Mouse (Mus musculus) left cerebral cortex, postnatal 10 days (tissue): ENCODE measurements around the gene Igflr1. TPM values are rescaled to one million over a fixed set of nuclear protein-coding genes. Genes with fewer than 3 reads are reported as not detected.
A peak's percentile ranks its signal among the peaks of the same experiment; 100 is the strongest.

Experiments used
- DNase-seq, 2 experiments: peaks; one replicate each; pipeline ENCODE4 v3.0.0; 2021 to 2022; ENCODE audit warnings: low spot score in 2 of 2, mixed read lengths in 1 of 2; ENCODE audit errors: extremely low spot score in 1 of 2
- intact Hi-C: fragments of 180-260 bp; cut with DNase I; formaldehyde crosslinking; loops from one replicate; pipeline ENCODE4 v1.15.1; 2025
- total RNA-seq, 2 experiments: library from RNA; stranded (reverse); gene quantifications; 2 replicates each; pipeline ENCODE4 v1.2.3; 2021

Igflr1 gene
- 1 to 10 TPM; 1.5 to 1.8 TPM for total RNA-seq

- DNase-seq: no peak
- intact Hi-C loops: no loop called here
Measured at GRCm38 (mm10) chr7:30564970-30565571, at the start of gene Igflr1. TSS of gene Igflr1 (plus strand) at chr7:30565427.

DNA sequence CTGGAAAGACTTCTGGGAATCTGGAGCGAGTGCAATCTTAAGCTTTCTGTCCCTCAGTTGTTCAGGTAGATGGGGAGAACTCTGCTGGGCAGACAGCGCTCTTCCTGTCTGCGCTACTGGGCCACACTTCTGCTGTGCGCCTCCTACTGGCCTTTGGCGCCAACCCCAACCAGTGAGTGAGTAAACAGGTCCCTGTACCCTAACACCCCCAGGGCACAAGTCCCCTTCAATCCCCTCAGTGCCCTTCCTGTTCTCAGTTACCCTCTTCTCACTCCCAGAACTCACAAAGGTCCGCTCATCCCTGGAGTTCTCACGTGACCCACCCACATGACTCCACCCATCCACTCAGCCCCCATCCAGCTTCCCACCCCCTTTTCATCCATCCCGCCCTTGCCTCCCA, 46.9 kb upstream of the Igflr1 start:
- intact Hi-C loops: no loop called here
- no peak for DNase-seq

GRCm38 (mm10) chr7:30520396-30520795, 44.8 kb upstream of the Igflr1 start:
- intact Hi-C loops: no loop called here
- peak in 1 of 2 experiments; percentile 60 for DNase-seq

GRCm38 (mm10) chr7:30520856-30521255, 44.4 kb upstream of the Igflr1 start:
- intact Hi-C loops: no loop called here
- DNase-seq: no peak

- intact Hi-C loops: no loop called here
- DNase-seq: no peak
Measured at GRCm38 (mm10) chr7:30522871-30523270, 42.4 kb upstream of the Igflr1 start.

DNA sequence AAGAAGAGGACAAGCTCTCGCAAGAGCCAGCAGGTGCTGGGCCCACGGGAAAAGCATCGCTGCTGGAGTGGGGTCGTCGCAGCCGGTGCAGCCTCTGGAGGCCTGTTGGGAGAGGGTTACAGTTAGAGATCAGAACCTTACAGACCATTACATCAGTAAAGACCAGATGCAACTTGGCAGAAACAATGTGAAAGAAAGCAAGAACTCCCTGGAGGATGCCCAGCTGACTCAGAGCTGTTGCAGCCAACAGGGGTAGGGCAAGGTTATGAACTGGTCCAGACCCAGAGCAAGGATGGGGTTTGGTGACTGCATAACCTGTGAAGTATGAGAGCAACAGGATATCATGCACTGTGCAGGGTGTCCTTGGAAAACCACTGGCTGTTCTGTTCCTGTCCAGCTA, 40.7 kb upstream of the Igflr1 start:
- intact Hi-C loops: no loop called here
- no peak for DNase-seq

DNA sequence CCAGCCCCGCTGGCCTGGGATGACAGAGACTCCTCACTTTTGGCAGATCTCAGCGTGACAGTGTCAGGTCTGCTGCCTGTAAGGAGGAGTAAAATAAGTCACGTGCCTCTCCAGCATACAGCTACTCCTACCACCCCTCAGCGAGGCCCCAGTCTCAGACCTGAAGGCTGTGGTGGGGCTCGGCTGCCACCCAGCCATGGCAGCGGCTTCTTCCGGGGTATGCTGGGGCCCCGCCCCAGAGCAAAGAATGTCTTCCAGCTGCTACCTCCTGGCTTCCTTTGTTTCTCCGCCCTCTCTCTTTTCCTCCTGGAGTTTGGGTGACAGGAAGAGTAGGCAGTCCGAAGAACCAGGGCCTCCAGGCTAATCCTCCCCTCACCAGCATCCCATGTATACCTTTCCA, 39.3 kb upstream of the Igflr1 start:
- DNase-seq: no peak
- intact Hi-C loops: no loop called here

GRCm38 (mm10) chr7:30526399-30526798, 38.8 kb upstream of the Igflr1 start:
- intact Hi-C loops: no loop called here
- no peak for DNase-seq

DNA sequence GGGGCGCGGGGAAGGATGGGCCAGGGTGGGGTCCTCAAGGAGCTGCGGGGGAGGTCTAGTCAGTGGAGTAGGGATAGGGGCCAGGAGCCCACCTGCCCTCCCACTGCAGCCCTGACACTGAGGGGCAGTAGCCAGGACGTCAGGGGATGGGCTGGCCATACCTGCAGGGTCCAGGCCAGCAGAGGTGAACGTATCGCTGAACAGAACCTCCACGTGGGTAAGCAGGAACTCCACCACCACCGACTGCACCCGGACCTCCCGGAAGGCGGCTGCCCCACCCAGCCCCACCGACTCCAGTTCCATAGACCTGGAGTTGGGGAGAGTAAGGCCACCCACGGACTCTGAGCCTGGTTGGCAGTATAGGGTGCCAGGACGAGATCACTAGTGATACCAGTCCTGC, 38.2 kb upstream of the Igflr1 start:
- intact Hi-C loops: no loop called here
- no peak for DNase-seq

- DNase-seq: no peak
- intact Hi-C loops: loop anchor here (5.0 kb wide), 2 partner anchors 44 to 84 kb away; partner anchors contain the start of gene Aplp1
Measured at GRCm38 (mm10) chr7:30531291-30531815, 33.9 kb upstream of the Igflr1 start.

DNA sequence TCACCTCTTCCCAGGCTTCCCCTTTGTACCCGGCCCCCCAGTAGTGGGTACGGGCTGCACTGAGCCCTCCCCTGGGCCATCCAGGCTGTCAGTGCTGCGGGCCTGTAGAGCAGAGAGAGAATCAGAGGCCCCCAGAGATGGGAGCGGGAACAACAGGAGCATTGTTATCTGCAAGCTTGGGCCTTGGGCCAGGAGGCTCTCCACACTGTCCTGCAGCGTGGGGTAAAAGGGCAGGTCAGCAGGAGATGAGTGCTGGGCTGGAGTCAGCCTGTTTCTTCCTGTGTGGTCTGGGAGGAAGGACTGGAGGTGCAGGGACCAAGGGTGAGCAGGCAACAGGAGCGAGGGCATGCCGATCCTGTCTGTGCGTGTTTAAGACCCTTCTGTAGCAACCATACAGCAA, 32.3 kb upstream of the Igflr1 start:
- intact Hi-C loops: loop anchor here (5.0 kb wide), 2 partner anchors 46 to 86 kb away; partner anchors contain the start of gene Aplp1

GRCm38 (mm10) chr7:30533941-30534632, 31.1 kb upstream of the Igflr1 start:
- DNase-seq: peak in 1 of 2 experiments; percentile 65
- intact Hi-C loops: loop anchor here (5.0 kb wide), 2 partner anchors 47 to 87 kb away; partner anchors contain the start of gene Aplp1

More for the DNA sequence above, 32.3 kb upstream of the Igflr1 start:
- DNase-seq: peak in 1 of 2 experiments; percentile 73

GRCm38 (mm10) chr7:30534633-30535577, 30.3 kb upstream of the Igflr1 start, which contains the start of gene Arhgap33:
TSS of gene Arhgap33 (minus strand) at chr7:30535060.
- peak; percentile 95 to 98 for DNase-seq
- intact Hi-C loops: loop anchor here (5.0 kb wide), 2 partner anchors 48 to 88 kb away; partner anchors contain the start of gene Aplp1

DNA sequence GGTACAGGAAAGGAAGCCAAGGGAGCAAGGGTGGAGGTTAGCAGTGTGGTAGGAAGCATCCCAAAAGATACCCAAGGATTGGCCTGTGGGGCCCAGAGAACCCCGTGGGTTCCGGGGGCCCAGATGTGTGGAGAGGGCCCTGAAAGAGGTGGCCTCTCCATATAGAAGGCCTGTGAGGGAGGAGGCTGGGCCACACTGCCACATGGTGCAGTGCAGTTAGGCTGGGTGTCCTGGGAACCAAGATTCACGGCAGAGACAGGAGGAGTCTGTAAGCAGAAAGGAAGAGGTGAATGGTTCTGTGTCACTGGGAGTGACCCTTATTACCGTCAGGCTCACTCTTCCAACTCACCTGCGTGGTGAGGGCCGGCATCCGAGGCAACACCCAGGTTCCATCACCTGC, 24.7 kb upstream of the Igflr1 start:
- no peak for DNase-seq
- intact Hi-C loops: no loop called here

GRCm38 (mm10) chr7:30544327-30544726, 20.9 kb upstream of the Igflr1 start:
- no peak for DNase-seq
- intact Hi-C loops: no loop called here

- intact Hi-C loops: no loop called here
- DNase-seq: no peak
Measured at GRCm38 (mm10) chr7:30549880-30550279, 15.3 kb upstream of the Igflr1 start.

GRCm38 (mm10) chr7:30550603-30551002, 14.6 kb upstream of the Igflr1 start:
- intact Hi-C loops: no loop called here
- DNase-seq: no peak

DNA sequence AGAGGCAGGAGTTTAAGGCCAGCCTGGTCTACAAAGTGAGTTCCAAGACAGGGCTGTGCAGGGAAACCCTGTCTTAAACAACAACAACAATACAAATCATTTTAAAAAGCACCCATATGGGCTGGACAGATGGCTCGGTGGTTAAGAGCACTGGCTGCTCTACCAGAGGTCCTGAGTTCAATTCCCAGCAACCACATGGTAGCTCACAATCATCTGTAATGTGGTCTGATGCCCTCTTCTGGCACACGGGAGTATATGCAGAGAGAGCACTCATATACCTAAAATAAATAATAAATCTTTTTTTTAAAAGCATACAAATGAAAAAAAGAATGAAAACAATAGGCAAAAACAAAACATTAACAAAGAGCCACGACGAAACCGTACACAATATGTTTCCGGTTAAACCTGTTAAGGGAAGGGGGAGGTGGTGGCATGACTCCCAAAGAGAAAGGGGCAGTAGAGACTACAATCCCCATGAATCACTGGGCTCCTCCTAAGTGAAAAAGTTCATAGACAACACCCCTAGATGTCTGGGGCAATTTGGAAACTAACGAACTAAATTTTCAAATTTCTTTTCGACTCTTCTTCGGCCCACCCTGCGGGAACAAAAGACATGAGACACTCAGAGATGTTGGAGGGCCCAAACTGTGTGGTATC, 13.7 kb upstream of the Igflr1 start:
- intact Hi-C loops: no loop called here
- DNase-seq: peak in 1 of 2 experiments; percentile 47
